Mouse (Mus musculus): ENCODE data around the gene Kctd19. TPM values are rescaled to one million over a fixed set of nuclear protein-coding genes. Genes with fewer than 3 reads are reported as not detected.
A peak's percentile ranks its signal among the peaks of the same experiment; 100 is the strongest.

The Kctd19 gene
- polyA plus RNA-seq, 1 experiment from 2014 or later, result not detected

DNA sequence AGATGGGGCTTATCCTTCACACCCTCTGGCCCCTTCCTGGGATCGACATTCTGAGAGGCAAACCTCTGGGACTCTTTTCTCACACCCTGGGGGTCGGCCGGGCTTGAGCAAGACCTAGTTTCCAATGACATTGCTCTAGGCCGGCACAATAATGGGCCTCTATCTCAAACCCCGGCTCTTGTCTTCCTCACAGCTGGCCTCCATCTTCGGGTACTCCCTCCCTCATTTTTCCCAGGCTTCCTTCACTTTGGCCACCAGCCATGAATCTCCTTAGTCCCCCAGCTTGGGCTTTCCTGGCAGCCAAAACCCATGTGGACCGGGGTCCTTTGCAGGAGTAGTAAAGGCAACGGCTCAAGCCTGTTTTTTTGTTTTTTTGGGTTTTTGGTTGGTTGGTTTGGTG is 71.9 kb downstream of the Kctd19 start:
- Histone ChIP-seq H3K27ac (ENCODE audit: low read depth, low read length) (no peak overlapping the region), H3K4me2 (replicated peaks; ENCODE audit: low read depth, low read length) (no peak overlapping the region), H3K36me3 (ENCODE audit: control insufficient read depth, insufficient read depth, low read length) (no peaks in the 10 kb centered on the region), H3K9ac (ENCODE audit: low read depth, low read length) (no peak overlapping the region), H3K4me1 (replicated peaks; ENCODE audit: control insufficient read depth, insufficient read depth, low read length) (no peaks in the 10 kb centered on the region), H3K27me3 (ENCODE audit: control insufficient read depth, insufficient read depth, low read length) (no peaks in the 10 kb centered on the region), H3K4me3 (ENCODE audit: low read depth, low read length) (no peak overlapping the region), H3K9me3 (ENCODE audit: control insufficient read depth, low read length) (no peaks in the 10 kb centered on the region)
- DNase-seq (ENCODE audit: low spot score) (no peak), ATAC-seq (ENCODE audit: low FRiP score) (no peak)
- 44% methylated on average over 8 of the region's 8 CpGs for WGBS

DNA sequence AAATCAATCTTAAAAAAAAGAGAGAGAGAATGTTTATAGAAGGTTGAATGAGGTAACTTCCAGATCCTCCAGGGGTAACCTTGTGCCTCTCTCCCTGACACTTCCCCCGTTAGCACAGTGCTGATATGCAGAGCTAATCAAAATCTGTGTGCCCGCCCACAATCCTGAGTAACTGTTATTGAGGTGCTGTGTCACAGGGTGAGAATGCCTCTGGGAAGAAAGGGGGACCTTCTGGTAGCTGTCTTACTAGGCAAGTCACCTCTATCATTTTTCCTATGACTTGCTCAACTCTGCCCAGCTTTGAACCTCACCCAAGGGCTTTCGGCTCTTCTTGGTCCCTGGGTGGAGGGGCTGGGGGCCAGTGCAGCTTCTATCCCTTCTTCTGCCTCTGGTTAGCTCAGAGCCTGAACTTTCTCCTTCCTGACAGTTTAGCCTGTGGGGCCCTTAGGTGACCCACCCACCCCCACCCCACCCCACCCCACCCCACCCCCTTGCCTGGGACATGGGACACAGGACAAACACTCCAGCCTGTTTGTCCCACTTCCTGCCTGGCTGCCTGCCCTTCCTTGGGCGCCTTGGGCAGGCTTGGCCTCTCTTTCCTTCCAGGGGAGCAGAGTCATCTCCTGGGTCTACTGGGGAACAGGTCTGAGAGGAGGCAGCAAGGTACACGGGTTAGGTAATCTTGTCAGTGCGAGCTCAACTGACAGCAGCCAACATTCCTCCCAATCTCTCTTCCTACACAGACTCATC is 73.2 kb downstream of the Kctd19 start:
- no peak for DNase-seq (ENCODE audit: low spot score)
- Histone ChIP-seq H3K4me3 (ENCODE audit: low read depth, low read length) (no peak overlapping the region), H3K9me3 (ENCODE audit: control insufficient read depth, low read length) (no peaks in the 10 kb centered on the region), H3K27me3 (ENCODE audit: control insufficient read depth, insufficient read depth, low read length) (no peaks in the 10 kb centered on the region), H3K9ac (ENCODE audit: low read depth, low read length) (no peak overlapping the region), H3K4me2 (replicated peaks; ENCODE audit: low read depth, low read length) (no peak overlapping the region), H3K36me3 (ENCODE audit: control insufficient read depth, insufficient read depth, low read length) (no peaks in the 10 kb centered on the region), H3K27ac (ENCODE audit: low read depth, low read length) (no peak overlapping the region), H3K4me1 (replicated peaks; ENCODE audit: control insufficient read depth, insufficient read depth, low read length) (no peaks in the 10 kb centered on the region)
- 87% methylated on average over 6 of the region's 6 CpGs for WGBS
- no peak for ATAC-seq (ENCODE audit: low FRiP score)

DNA sequence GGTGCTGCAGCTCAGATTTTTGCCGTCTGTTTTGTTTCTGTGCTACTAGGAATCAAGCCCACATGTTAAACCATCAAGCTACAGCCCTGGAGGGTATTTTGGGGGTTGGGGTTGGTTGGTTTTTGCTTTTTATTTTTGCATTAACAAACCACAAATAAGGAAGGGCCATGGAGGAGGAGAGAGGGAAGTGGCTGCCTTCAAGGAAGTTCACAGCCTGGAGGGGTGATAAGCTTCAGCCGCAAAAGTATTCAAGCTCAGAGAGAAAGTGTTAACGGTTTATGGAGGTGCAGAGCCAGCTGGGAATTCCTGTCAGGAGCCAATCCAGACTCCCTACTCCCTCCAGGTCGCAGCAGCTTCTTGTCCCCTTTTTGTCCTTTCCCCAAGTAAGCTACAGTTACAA is 74.3 kb downstream of the Kctd19 start:
- Histone ChIP-seq H3K9me3 (ENCODE audit: control insufficient read depth, low read length) (no peaks in the 10 kb centered on the region), H3K27me3 (ENCODE audit: control insufficient read depth, insufficient read depth, low read length) (no peaks in the 10 kb centered on the region), H3K27ac (ENCODE audit: low read depth, low read length) (no peak overlapping the region), H3K9ac (ENCODE audit: low read depth, low read length) (no peak overlapping the region), H3K4me2 (replicated peaks; ENCODE audit: low read depth, low read length) (no peak overlapping the region), H3K4me3 (ENCODE audit: low read depth, low read length) (no peak overlapping the region), H3K36me3 (ENCODE audit: control insufficient read depth, insufficient read depth, low read length) (no peaks in the 10 kb centered on the region), H3K4me1 (replicated peaks; ENCODE audit: control insufficient read depth, insufficient read depth, low read length) (no peaks in the 10 kb centered on the region)
- ATAC-seq (ENCODE audit: low FRiP score), result no peak
- DNase-seq (ENCODE audit: low spot score), result no peak
- 69% methylated on average over 4 of the region's 4 CpGs for WGBS

DNA sequence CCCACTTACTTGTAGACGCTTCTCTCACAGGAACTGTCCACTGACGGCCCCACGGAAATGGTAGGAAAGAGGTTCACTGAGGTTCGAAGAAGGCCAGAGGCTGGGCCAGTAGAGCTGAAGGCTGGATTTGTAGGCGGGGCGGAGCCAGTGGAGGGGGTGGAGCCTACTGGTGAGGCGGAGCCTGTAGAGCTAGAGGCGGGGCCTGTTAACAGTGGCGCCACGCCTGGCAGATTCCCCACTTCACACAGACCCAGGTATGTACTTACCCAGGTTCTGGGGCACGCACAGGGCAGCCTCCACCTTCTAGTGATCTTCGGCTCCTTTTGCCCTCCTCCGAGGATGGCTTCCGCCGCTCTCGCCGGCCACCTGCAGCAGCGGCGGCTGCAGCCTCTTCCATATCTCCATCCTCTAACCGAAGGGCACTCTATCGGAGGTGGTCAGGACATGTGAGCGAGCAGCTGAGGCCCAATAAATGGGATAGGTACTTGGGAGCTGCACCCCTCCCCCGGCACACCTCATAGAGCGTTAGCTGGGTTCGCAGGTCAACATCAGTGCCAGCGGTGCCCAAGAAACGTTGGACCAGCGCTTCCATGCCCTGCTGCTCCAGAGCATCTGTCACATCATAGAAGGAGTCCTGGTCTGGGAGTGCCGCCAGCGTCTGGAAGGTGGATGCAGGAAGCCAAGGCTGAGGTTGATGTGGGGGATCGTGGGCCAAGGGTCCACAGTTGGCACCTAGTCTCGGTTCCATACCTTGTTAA is 76.8 kb downstream of the Kctd19 start:
- no peak overlapping the region for H3K4me2 ChIP-seq (replicated peaks; ENCODE audit: low read depth, low read length)
- no peak overlapping the region for H3K27ac ChIP-seq (ENCODE audit: low read depth, low read length)
- DNase-seq (ENCODE audit: low spot score) (peak; percentile 30), ATAC-seq (ENCODE audit: low FRiP score) (peak; percentile 52)
- no peak overlapping the region for H3K4me3 ChIP-seq (ENCODE audit: low read depth, low read length)
- no peak overlapping the region for H3K9ac ChIP-seq (ENCODE audit: low read depth, low read length)
- H3K4me1 ChIP-seq (replicated peaks; ENCODE audit: control insufficient read depth, insufficient read depth, low read length), result no peaks in the 10 kb centered on the region
- H3K27me3 ChIP-seq (ENCODE audit: control insufficient read depth, insufficient read depth, low read length), result no peaks in the 10 kb centered on the region
- 49% methylated on average over 32 of the region's 32 CpGs for WGBS
- H3K36me3 ChIP-seq (ENCODE audit: control insufficient read depth, insufficient read depth, low read length), result no peaks in the 10 kb centered on the region
- H3K9me3 ChIP-seq (ENCODE audit: control insufficient read depth, low read length), result no peaks in the 10 kb centered on the region

Other genes with a start within 250 kb of the Kctd19 start
- 65.1 and 69.0 TPM in 2 replicates for gene Cbfb, start 242.8 kb downstream of the Kctd19 start, polyA plus RNA-seq (2014; fragmentation: Nextera tagmentation; extraction: Ambion mirVana)
- gene D230025D16Rik, start 188.4 kb downstream of the Kctd19 start, polyA plus RNA-seq (2014; fragmentation: Nextera tagmentation; extraction: Ambion mirVana), result 33.2 and 34.1 TPM in 2 replicates
- 4.2 and 6.3 TPM in 2 replicates for gene B3gnt9, start 158.3 kb downstream of the Kctd19 start, polyA plus RNA-seq (2014; fragmentation: Nextera tagmentation; extraction: Ambion mirVana)
- gene Tradd, start 148.9 kb downstream of the Kctd19 start, polyA plus RNA-seq (2014; fragmentation: Nextera tagmentation; extraction: Ambion mirVana), result 13.5 and 14.3 TPM in 2 replicates
- gene Fbxl8, start 148.9 kb downstream of the Kctd19 start, polyA plus RNA-seq (2014; fragmentation: Nextera tagmentation; extraction: Ambion mirVana), result 0.78 and 1.4 TPM in 2 replicates
- gene Hsf4, start 143.7 kb downstream of the Kctd19 start, polyA plus RNA-seq (2014; fragmentation: Nextera tagmentation; extraction: Ambion mirVana), result 0.21 and 0.52 TPM in 2 replicates
- 2.7 and 3.1 TPM in 2 replicates for gene Nol3, start 137.4 kb downstream of the Kctd19 start, polyA plus RNA-seq (2014; fragmentation: Nextera tagmentation; extraction: Ambion mirVana)
- gene 4931428F04Rik, start 123.6 kb downstream of the Kctd19 start, polyA plus RNA-seq (2014; fragmentation: Nextera tagmentation; extraction: Ambion mirVana), result 31.7 and 40.2 TPM in 2 replicates
- gene Exoc3l, start 117.4 kb downstream of the Kctd19 start, polyA plus RNA-seq (2014; fragmentation: Nextera tagmentation; extraction: Ambion mirVana), result 6.0 and 10.0 TPM in 2 replicates
- 96.7 and 97.1 TPM in 2 replicates for gene E2f4, start 115.8 kb downstream of the Kctd19 start, polyA plus RNA-seq (2014; fragmentation: Nextera tagmentation; extraction: Ambion mirVana)
- gene Elmo3, start 107.9 kb downstream of the Kctd19 start, polyA plus RNA-seq (2014; fragmentation: Nextera tagmentation; extraction: Ambion mirVana), result 1.7 and 2.6 TPM in 2 replicates
- gene Lrrc29, start 87.2 kb downstream of the Kctd19 start, polyA plus RNA-seq (2014; fragmentation: Nextera tagmentation; extraction: Ambion mirVana), result 0.98 and 1.2 TPM in 2 replicates
- 102 and 105 TPM in 2 replicates for gene Tmem208, start 87.1 kb downstream of the Kctd19 start, polyA plus RNA-seq (2014; fragmentation: Nextera tagmentation; extraction: Ambion mirVana)
- gene Fhod1, start 65.5 kb downstream of the Kctd19 start, polyA plus RNA-seq (2014; fragmentation: Nextera tagmentation; extraction: Ambion mirVana), result 1.8 and 3.6 TPM in 2 replicates
- gene Slc9a5, start 64.7 kb downstream of the Kctd19 start, polyA plus RNA-seq (2014; fragmentation: Nextera tagmentation; extraction: Ambion mirVana), result 3.9 and 4.5 TPM in 2 replicates
- 0.26 and 0.73 TPM in 2 replicates for gene Plekhg4, start 40.2 kb downstream of the Kctd19 start, polyA plus RNA-seq (2014; fragmentation: Nextera tagmentation; extraction: Ambion mirVana)
- 2.8 and 3.0 TPM in 2 replicates for gene Lrrc36, start 69 bp upstream of the Kctd19 start, polyA plus RNA-seq (2014; fragmentation: Nextera tagmentation; extraction: Ambion mirVana)
- 206 and 218 TPM in 2 replicates for gene Tppp3, start 58.0 kb upstream of the Kctd19 start, polyA plus RNA-seq (2014; fragmentation: Nextera tagmentation; extraction: Ambion mirVana)
- gene Zdhhc1, start 83.4 kb upstream of the Kctd19 start, polyA plus RNA-seq (2014; fragmentation: Nextera tagmentation; extraction: Ambion mirVana), result 19.0 and 19.7 TPM in 2 replicates
- 19.6 and 21.1 TPM in 2 replicates for gene Hsd11b2, start 105.3 kb upstream of the Kctd19 start, polyA plus RNA-seq (2014; fragmentation: Nextera tagmentation; extraction: Ambion mirVana)
- gene Atp6v0d1, start 152.5 kb upstream of the Kctd19 start, polyA plus RNA-seq (2014; fragmentation: Nextera tagmentation; extraction: Ambion mirVana), result 141 and 155 TPM in 2 replicates
- 11.8 and 12.4 TPM in 2 replicates for gene Ripor1, start 191.8 kb upstream of the Kctd19 start, polyA plus RNA-seq (2014; fragmentation: Nextera tagmentation; extraction: Ambion mirVana)
- 115 and 121 TPM in 2 replicates for gene Ctcf, start 223.1 kb upstream of the Kctd19 start, polyA plus RNA-seq (2014; fragmentation: Nextera tagmentation; extraction: Ambion mirVana)
- 0.68 and 2.1 TPM in 2 replicates for gene Agrp, start 223.9 kb upstream of the Kctd19 start, polyA plus RNA-seq (2014; fragmentation: Nextera tagmentation; extraction: Ambion mirVana)